Mouse (Mus musculus) cerebellum, adult 11-12 months (tissue): ENCODE data around the gene Micu2.

ENCODE experiments used
- DNase-seq: peaks from one replicate; pipeline ENCODE4 v3.0.0; 2022

Gene Micu2

GRCm38 (mm10) chr14:57998526-57999401 lies at the start of gene Micu2:
Micu2 (minus strand) TSS chr14:57999262.
- DNase-seq: peak; percentile 82

GRCm38 (mm10) chr14:58046639-58047284 lies 47.7 kb upstream of the Micu2 start:
- DNase-seq: no peak

- no peak for DNase-seq
These were observed 37.1 kb upstream of the Micu2 start for GRCm38 (mm10) chr14:58036174-58036573.

DNA sequence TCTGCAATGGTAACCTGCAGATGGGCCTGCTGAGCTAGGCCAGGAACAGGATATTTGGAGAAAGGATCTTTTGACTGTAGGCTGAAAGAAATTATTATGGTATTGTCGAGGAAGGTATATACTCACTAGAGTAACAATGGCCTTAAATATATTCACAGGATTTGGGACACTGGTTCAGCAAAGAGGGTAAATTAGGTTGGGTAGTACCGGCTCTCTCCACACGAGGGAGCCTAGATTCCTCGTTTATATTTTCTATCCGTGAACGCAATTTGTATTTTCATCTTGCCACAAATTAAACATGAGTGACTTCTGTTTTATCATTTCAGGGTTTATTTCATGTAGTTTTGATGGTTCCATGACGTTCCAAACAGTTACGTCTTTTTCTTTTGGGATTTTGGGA lies 35.5 kb upstream of the Micu2 start:
- peak; percentile 31 for DNase-seq

GRCm38 (mm10) chr14:58018869-58019268 lies 19.8 kb upstream of the Micu2 start:
- DNase-seq: no peak

DNA sequence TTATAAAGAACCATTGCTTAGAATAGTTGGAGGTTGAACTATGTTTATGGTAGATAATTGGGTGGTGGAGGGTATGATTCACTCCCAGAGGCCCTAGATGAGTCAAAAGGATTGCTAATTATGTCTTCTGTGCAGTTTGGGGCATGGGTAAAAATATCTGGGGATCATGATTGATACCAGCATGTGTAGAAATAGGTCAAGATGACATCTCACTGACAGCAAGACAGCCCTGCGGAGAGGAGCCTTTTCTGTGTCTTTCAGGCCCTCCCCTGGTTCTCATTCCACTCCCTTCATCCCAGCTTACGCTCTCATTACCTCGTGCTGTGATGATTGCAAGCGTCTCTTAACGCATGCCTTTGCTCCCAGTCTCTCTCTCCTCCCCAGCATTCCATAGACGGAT lies 4.8 kb upstream of the Micu2 start:
- no peak for DNase-seq

DNA sequence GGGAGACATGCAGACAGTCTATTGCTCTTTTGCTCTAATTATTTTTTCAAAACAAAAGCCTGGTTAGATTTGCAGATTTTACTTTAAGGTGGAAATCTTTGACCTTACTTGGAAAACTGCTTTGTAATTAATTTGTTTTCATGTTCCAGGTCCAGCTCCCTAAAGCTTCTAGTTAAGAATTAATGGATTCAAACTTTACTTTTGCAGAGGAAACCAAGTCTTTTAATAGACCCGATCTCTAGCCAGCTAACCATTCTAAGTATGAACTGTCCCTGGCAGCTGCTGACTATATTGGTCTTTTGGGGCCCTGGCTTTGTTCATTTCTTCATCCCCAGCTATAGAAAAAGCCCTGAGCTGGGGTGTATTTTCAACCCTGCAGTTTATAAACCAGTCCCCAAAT lies 3.1 kb upstream of the Micu2 start:
- no peak for DNase-seq

DNA sequence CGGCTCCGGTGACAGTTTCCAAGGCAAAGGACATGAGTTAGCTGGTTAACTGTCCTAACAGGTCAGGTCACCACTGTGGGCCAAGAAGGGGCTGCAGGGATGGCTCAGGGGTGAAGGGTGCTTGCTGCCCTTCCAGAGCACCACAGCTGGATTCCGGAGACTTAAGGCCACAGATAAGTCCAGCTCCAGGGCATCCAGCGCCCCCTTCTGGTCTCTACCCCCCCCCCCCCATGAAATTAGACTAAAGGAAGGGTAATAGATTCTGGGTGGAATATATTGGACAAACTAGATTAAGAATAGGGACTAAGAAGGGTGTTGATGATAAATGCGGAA lies 306 bp upstream of the Micu2 start:
- no peak for DNase-seq

GRCm38 (mm10) chr14:57997431-57997830 lies 1.6 kb downstream of the Micu2 start:
- no peak for DNase-seq

GRCm38 (mm10) chr14:57996210-57996609 lies 2.9 kb downstream of the Micu2 start:
- no peak for DNase-seq

DNA sequence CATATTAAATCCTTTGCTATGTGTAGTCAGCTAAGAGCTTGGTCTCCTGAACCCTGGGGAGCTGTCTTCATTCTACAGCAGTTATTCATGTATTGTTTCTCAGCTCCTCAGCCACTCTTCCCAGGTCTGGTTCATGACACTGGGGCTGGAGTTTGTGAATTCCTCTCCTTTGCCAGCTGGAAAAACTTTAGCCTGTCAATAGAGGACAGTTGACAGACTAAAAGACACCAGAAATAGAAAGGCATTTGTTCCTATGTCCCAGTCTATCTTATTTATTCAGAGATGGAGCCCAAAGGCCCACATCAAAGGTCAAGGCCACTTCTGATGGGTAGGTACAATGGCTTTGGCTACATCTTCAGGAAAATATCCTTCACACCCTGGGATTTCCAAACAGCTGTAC lies 7.3 kb downstream of the Micu2 start:
- DNase-seq: no peak

DNA sequence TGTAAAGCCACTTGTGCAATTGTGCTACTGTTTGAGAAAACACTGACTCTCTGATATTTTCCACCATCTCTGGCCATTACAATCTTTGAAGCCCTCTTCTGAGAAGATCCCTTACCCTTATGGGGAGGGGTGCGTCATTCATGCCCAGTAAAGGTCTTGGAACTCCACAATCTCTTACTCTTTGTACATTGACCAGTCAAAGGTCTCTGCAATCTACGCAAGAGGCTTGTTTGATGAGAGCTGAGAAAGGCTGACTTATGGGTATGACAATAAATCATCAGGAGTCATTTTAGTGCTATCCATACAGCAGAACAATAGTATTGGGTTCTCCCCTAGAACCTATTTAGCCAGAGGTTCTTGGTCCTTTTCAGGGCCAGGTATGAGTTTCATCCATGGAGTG lies 9.9 kb downstream of the Micu2 start:
- no peak for DNase-seq

GRCm38 (mm10) chr14:57985780-57986179 lies 13.3 kb downstream of the Micu2 start:
- DNase-seq: no peak

GRCm38 (mm10) chr14:57982450-57982849 lies 16.6 kb downstream of the Micu2 start:
- no peak for DNase-seq

DNA sequence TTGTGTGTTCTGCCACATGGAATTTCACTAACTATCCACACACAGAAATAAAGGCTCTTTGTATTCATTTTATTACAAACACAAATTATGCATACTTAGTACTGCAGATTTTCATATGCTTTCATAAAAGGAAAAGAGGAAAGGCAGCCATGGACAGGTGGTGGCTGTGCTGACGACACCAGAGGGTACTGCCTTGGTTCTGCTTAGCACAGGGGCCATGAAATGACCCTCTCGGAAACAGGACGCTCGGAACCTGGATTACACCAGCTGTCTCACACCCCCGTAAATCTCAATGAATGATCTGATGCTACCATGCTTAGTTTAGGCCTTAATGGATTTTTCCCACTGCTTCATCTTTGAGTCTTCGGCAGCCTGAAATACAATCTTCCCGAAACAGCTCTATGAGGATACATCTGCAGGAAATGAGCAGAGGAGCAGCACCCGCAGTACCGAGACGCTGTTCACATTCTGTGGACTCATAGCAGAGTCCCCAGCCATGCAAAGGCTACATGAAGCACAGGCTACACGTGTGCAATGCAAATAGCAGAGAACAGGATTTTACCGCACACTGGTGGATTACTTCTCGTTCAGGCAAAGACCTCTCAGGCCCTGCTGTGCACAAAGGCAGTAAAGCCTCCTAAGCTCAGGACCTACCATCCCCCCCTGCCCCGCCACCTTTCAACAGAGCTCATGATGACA lies 17.2 kb downstream of the Micu2 start:
- DNase-seq: no peak

DNA sequence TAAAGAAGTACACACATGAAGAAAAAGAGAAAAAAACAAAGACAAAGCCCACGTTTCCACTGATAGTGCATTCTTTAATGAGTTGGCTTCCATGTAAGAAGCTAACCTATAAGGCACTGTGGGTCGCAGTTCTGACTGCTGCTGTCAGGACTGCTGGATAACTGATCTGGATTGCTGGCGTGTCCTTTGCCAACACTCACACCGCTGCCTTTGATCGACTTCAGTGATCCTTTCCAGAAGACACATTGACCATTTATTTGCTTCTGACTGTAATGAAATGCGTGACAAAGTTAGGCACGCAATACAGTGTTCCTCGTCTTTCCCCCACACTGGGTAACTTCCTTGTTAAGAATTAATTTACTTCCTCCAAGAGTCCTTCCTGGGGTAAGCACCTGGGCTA lies 18.3 kb downstream of the Micu2 start:
- DNase-seq: no peak

DNA sequence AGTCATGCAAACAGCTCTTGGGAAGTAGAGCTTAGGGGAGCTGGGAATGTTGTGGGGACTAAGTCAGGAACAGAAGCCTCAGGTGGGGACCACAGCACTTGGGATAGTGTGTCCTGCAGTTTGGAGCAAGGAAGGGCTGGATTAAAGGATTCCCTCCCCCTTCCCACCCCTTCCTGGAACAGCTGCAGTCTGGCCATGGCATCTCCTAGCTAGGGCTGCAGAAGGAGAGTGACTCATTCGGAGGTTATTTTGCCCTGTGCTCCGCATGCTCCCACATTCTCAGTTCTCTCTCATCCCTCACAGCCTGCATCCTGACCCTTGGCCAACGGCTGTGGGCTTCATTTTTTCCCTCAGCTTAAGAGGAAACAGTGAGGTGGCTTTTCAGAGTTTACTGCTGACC lies 18.9 kb downstream of the Micu2 start:
- DNase-seq: no peak

DNA sequence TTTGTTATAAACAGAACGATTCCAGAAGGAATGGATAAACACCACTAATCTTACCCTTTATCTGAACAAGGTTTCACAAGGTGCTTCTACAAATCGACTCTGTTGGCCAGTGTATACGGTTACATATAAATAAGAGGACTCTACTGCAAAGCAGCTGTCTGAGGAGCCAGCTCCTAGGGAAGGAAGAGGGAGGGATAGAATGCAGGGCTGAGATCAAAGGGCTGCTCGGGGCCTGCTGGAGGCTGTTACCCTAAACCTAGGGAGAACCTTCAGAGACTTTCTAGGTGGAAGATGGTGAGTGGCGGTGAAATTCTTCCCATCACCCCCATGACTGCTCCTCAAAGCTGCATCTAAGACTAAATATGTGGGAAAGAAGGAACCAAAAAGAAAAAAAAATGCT lies 20.9 kb downstream of the Micu2 start:
- DNase-seq: no peak

- no peak for DNase-seq
These were observed 23.4 kb downstream of the Micu2 start for GRCm38 (mm10) chr14:57975656-57976055.

GRCm38 (mm10) chr14:57971986-57972525 lies 27.0 kb downstream of the Micu2 start:
- DNase-seq: no peak

DNA sequence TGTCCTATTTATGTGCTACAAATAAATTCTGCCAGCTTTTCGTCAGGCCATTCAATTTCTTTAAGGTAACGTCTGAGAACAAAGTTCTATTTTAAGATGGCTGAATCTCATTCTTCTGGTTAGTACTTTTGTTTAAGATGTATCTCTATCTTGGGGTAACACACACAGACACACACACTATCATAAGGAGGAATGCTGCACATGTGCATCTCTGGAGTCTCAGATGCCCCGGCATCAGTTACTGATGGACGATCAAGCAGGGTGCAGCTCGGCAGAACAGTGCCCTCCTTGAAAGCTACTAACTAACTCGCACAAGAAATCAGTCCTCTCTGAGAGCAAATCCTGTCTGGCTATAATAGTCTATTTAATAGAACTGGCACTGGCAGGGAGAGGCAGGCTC lies 30.2 kb downstream of the Micu2 start:
- no peak for DNase-seq

GRCm38 (mm10) chr14:57967080-57967797 lies 31.8 kb downstream of the Micu2 start:
- DNase-seq: no peak

- DNase-seq: no peak
These were observed 37.2 kb downstream of the Micu2 start for GRCm38 (mm10) chr14:57961861-57962260.
